Mouse (Mus musculus) brown adipose tissue, adult 24 weeks (tissue): ENCODE results near the gene Prr3. TPM values are rescaled to one million over a fixed set of nuclear protein-coding genes. Genes with fewer than 3 reads are reported as not detected.

Experiments used
- H3K27ac ChIP-seq: fragments of 200-500 bp; replicated peaks from 2 replicates; pipeline ENCODE4 v1.5.1; 2012; ENCODE audit warnings: low read depth, mild to moderate bottlenecking, low read length
- H3K4me1 ChIP-seq: fragments of 200-500 bp; 2 replicates; pipeline ENCODE4 v1.6.1; 2012; ENCODE audit warnings: low read length, mixed read lengths; ENCODE audit not compliant: control insufficient read depth, insufficient read depth, insufficient read length
- H3K4me3 ChIP-seq: fragments of 200-500 bp; 2 replicates; pipeline ENCODE4 v1.5.1; 2012; ENCODE audit warnings: low read depth, mild to moderate bottlenecking, low read length, moderate library complexity; ENCODE audit not compliant: insufficient read depth
- polyA plus RNA-seq: library from polyadenylated mRNA; stranded (reverse); fragments of >200 nt; gene quantifications from 2 replicates; pipeline ENCODE4 v1.2.4, GENCODE M21; 2012; ENCODE audit not compliant: missing spikeins, insufficient read depth, insufficient read length

The Prr3 gene
- polyA plus RNA-seq, result 5.3 and 6.8 TPM in 2 replicates

DNA sequence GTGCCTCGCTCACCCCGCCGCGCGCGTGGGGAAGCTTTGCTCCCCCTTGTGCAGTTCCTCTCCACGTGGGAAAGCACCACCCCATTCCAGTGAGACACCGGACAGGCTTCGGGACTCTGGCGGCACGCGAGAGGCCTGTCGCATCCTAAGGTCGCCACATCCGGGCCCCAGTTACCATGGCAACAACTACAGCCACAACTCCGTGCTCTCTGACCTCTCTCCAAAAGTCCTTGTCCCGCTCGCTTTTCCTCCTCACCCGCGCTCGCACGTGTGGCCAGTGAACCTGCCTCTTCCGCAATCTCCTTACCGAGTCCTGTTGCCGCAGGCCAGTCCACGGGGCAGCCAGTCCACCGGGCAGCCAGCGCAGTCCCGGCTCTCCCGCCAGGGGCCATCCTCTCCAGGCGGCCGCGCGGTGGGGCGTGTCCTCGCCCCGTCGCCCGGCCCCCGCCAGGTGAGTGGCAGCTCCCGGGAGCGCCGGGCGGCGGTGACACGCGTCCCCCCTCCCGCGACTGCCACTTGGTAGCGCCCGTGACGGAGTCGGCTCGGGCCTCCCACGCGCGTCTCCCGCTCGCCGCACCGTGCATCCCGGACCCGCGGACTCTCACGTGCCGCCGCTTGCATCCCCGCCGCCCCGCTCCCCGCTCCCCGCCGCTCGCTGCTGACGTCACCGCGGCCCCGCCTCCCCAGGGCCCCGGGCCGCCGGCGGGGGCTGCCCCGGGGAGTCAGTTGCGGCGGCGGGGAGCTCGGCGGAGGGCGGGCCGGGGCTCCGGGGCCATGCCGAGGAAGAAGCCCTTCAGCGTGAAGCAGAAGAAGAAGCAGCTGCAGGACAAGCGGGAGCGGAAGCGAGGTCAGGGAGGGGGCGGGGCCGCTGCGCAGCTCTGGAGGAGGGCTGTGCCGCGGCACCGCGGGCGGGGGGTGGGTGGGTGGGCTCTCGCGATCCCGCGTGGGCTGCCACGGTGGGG, at the start of gene Prr3, which contains the start of gene Gnl1:
TSS of gene Prr3 (minus strand) at position 836 of the 962 bp plus-strand sequence.
TSS of gene Gnl1 (plus strand) at position 451 of the 962 bp plus-strand sequence.
- H3K4me1 ChIP-seq, result peaks cover 6% of the 10 kb centered on the region; the same call in 1 of the 2 replicates
- H3K27ac ChIP-seq, result peak within 1 kb of the TSS; percentile 61
- H3K4me3 ChIP-seq, result peak within 1 kb of the TSS; percentile 85

DNA sequence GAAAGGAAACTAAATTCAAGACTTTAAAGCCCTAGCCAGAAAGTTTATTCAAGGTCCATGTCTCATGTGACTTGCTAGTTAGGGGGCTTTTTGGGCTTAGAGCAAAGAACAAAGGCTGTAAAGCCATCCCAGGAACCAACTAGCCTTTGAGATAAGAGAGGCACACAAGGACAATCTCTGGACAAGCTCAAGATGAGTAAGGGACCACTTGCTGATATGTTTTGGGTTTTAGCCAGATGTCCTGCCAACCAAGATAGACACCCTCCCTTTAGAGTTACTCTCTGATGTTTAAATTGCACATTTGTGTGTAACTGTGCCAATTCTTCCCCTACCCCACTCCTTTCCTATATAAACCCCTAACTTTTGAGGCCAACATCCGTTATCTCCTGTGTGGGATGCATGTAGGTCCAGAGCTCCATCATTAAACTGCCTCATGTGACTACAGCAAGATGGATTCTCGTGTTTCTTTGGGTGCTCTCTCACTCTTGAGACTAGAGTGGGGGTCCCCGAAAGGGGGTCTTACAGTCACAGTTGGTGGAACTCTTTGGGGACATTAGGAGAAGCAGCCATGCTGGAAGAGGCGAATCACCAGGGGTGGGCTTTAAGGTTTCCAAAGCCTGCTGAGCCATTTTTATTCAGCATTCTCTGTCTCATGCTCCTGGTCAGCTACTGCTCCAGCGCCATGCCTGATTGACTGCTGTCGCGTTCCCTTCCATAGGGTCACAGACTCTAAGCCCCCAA, 49.0 kb upstream of the Prr3 start:
- H3K4me1 ChIP-seq, result peaks cover 4% of the 10 kb centered on the region

DNA sequence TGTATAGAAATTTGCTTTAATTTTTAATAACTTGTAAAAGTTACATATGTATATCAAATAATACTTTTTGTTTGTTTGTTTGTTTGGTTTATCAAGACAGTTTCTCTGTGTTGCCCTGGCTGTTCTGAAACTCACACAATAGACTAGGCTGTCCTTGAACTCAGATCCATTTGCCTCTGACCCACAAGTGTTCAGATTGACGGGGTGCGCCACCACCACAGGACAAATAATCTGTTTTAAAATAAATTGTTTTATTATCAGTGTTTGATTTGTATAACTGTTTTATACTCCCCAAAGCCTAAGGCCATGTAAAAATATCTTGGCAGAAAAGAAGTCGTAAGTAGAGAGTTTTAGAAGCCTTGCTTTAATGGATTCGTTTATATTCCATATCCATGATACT, 47.6 kb upstream of the Prr3 start:
- Histone ChIP-seq H3K4me3 (no peak overlapping the region), H3K4me1 (peaks cover 11% of the 10 kb centered on the region), H3K27ac (no peak overlapping the region)

More for the DNA sequence above, 49.0 kb upstream of the Prr3 start:
- Histone ChIP-seq H3K4me3 (no peak overlapping the region), H3K27ac (no peak overlapping the region)

DNA sequence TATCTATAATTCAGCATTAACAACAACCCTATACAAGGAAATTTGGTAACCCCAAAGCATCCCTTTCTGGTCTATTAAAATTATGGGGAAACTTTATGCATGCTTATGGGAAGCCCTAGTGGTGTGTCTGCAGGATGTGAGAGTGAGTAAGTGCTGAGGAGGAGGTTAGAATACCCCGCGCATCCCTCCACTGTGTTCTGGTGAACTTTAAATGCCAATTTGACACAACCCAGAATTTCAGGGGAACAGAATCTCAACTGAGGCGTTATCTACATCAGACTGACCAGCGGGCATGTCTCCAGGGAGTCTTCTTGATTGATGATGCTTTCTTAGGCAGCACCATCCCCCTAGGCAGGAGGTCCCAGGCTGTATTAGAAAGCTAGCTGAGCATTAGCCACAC, 45.9 kb upstream of the Prr3 start:
- Histone ChIP-seq H3K27ac (no peak overlapping the region), H3K4me1 (peaks cover 14% of the 10 kb centered on the region), H3K4me3 (no peak overlapping the region)

DNA sequence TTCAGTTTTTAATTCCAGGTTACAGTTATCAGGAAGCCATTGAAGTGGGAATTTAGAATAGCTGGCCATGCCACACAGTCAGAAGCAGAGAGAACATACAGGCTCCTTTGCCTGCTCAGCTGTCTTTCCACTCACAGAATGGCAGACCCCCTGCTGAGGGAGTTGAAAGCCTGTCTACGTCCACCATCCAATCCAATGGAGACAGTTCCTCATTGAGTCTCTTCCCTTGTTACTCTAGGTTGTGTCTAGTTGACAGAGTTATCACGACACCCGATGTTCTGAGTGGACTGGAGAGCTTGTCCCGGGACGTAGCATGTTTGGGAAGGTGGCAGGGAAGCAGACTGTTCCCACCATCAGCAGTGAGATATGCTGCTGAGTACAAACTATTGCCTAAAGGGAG, 45.2 kb upstream of the Prr3 start:
- Histone ChIP-seq H3K4me3 (no peak overlapping the region), H3K4me1 (peaks cover 13% of the 10 kb centered on the region), H3K27ac (no peak overlapping the region)

DNA sequence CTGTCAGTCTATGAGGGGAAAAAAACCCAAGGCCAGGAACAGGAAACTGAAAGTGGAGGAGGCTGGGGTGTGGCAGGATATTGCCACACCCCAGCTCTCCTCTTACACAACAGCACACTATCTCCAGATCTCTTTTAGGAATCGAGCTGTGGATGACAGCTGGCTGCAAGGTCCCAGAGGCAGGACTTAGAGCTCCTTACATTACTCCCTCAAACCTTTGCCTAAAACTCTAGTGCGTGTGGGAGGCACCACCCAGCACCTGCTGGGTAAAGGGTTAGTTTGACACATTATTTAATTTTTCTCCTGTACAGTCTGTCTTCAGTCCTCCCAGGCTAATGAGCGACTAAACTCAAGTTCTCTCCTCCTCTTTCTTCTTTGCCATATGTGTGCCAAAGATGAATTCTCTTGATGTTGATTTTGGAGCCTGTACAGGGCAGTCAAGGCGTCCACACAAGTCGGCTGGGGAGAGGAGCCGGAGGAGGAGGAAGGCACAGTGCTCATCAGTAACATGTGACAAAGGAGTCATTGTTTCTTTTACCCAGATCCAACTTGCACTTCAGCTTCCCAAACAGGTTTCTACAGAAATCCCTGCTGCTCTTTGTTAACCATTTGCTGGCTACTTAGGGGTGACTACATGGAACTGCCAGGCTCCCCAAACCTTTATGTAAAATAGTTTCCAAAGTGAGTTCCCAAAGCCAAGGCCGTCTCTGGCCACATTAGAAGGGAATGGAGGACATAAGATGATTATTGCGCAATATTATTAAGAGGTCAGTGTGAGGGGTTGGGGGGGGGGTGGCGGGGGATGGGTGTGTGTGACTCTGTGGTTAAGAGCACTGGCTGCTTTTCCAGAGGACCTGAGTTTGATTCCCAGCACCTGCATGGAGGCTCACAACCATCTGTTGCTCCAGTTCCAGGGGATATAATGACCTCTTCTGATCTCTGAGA, 43.9 kb upstream of the Prr3 start:
- H3K4me3 ChIP-seq, result peak overlapping the region; percentile 9; the same call in 1 of the 2 replicates
- H3K4me1 ChIP-seq, result peaks cover 12% of the 10 kb centered on the region
- peak overlapping the region; percentile 84 for H3K27ac ChIP-seq

DNA sequence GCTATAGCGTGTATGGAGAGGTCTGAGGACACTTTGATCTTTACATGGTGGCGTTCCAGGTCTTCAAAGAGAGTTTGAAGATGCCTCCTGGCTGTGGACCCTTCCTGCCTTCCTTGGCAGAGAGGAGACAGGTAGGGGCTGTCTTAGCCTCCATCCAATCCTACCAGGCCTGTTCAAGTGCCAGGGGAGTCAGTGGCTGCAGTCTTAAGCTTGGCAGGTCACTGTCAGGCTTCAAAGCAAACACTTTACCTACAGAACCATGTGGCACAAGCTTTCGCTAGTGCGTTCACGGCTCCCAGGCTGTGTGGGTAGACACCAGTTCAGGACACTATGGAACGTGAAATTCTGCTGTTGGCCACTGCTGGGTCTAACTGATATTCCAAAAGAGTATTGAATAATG, 42.9 kb upstream of the Prr3 start:
- Histone ChIP-seq H3K4me1 (peaks cover 12% of the 10 kb centered on the region), H3K27ac (peak overlapping the region; percentile 84; the same call in 1 of the 2 replicates)

DNA sequence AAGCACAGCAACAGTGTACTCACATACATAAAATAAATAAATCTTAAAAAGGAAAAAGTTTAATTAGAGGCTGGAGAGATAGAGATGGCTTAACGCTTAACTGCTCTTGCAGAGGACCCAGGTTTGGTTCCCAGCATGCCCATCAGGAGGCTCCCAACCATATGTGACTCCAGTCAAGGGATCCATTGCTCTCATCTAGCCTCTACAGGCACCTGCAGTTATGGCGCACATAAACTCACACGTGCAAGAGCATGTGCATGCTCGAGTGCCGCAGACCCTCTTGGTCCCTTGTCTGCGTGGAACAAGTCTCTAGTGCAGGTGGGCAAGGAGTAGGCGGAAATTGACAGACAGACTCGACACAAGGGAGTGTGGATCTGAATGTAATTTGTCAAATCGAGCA, 42.1 kb upstream of the Prr3 start:
- H3K4me3 ChIP-seq, result no peak overlapping the region
- H3K4me1 ChIP-seq, result peaks cover 12% of the 10 kb centered on the region
- H3K27ac ChIP-seq, result no peak overlapping the region

More for the DNA sequence above, 42.9 kb upstream of the Prr3 start:
- H3K4me3 ChIP-seq, result no peak overlapping the region

DNA sequence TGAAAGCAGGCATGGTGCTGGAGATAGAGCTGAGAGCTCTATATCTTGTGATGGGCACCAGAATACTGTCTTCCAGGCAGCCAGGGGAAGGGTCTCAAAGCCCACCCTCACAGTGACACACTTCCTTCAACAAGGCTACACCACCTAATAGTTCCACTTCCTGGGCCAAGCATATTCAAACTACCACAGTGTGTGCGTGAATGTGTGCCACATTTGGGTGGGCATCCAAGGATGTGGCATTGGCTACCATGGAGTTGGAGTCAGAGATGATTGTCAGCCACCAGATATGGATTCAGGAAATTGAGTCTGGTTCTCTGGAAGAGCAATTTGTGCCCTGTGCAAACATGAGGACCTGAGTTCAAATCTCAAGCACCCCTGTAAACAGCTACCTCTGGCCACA, 41.3 kb upstream of the Prr3 start:
- Histone ChIP-seq H3K27ac (peak overlapping the region; percentile 93), H3K4me3 (no peak overlapping the region), H3K4me1 (peaks cover 12% of the 10 kb centered on the region)

DNA sequence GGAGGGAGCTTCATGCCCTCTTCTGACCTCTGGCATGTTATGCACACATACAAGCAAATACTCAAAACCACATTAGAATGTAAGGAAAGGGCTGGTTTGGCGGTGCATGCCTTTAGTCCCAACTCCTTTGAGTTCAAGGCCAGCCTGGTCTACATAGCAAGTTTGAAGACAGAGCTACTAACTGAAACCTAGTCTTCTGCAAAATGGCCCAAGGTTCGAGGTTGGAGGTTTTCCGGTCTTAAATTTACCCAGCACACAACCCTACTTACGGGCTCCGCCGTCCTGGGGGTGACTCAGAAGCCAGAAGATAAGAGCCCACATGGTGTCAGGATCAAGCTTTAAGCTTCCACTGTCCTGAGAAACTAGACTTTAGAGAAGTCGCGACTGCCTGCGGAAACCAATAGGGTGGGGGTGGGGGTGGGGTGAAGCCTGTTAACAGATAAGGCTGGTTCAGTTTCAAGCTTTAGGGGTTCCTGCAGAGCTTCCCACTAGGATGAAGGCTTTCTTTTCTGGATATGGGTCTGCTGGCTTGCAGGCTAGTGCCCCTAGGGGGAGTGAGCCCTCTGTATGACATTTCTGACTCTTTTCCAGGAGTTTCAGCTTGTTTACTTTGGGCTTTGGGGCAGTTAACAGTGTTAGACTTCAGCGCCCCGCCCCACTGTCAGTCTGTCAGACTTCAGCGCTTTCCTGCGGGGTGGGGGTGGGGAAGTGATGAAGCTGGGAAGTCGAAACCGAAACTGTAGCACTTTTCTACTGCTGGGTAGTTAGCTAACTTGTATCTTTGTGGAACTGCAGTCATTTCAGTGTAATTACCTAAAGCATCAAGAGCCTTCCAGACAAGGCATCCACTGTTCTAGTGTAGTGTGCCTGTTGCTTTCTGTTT, 40.4 kb upstream of the Prr3 start, which contains the start of gene H2-T24:
TSS of gene H2-T24 (minus strand) at position 370 of the 883 bp plus-strand sequence.
- H3K4me3 ChIP-seq, result peak within 1 kb of the TSS; percentile 63
- H3K4me1 ChIP-seq, result peaks cover 12% of the 10 kb centered on the region
- peak within 1 kb of the TSS; percentile 95 for H3K27ac ChIP-seq

DNA sequence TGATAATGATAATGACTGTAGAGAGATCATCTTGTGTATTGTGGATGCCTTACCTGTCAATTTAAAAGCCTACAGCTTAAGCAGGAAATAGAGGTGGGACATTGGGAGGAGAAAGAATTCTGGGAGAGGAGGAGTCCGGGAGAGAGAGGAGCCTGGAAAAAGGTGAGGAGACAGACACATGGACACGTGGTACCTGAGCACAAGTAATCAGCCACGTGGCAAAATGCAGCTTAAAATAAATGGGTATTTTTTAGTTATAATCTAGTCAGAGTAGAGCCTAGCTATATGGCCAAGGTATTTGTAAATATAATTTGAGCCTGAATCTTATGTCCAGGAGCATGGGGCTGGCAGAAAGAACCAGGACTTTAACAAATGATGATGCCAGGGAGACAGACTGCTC, 39.5 kb upstream of the Prr3 start:
- peaks cover 12% of the 10 kb centered on the region for H3K4me1 ChIP-seq

DNA sequence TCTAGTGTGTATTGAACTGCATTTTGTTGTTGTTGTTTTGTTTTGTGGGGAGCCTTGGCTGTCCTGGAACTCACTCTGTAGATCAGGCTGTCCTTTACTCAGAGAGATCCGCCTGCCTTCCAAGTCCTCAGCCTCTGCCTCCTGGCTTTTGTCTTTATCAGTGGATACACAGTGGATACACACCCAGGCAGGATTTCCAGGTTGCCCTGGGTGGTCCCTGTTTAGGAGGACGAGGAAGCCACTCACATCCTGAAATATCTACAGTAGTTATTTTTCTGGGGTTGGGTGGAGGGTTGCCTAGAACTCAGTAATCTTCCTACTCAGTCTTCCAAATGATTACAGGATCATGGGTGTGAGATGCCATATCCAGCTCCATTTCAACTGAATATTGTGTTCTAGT, 38.9 kb upstream of the Prr3 start:
- Histone ChIP-seq H3K4me3 (peak overlapping the region; percentile 23; the same call in 1 of the 2 replicates), H3K27ac (no peak overlapping the region; the same call in 1 of the 2 replicates), H3K4me1 (peaks cover 9% of the 10 kb centered on the region)

More for the DNA sequence above, 39.5 kb upstream of the Prr3 start:
- peak overlapping the region; percentile 63 for H3K4me3 ChIP-seq
- peak overlapping the region; percentile 95 for H3K27ac ChIP-seq

DNA sequence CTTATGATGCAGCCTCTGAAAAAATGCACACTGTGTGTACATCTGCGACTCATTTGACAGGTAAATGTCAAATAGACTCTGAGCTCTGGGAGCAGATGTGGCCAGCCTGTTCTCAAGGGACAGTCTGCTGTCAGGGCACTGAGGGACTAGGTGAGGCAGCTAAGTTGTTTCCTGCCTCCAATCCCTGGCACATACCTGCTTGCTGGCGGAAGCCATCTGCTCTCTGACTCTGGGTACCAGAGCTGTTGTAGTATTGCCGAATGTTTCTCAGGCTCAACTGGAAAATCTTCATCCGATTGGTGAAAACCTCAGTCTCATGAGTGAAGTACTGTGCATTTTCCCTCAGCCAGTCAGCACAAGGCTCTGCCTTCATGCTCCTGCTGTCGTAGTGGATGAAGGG, 37.0 kb upstream of the Prr3 start:
- Histone ChIP-seq H3K4me3 (no peak overlapping the region), H3K27ac (no peak overlapping the region), H3K4me1 (peaks cover 3% of the 10 kb centered on the region)
